Mouse (Mus musculus) heart, adult 11 months (tissue): ENCODE results near the gene Hunk.

Experiments used
- DNase-seq: peaks from one replicate; pipeline ENCODE4 v3.0.0; 2022

Gene Hunk

GRCm38 (mm10) chr16:90511551-90512296 is 125.9 kb downstream of the Hunk start:
- DNase-seq: peak; percentile 96

GRCm38 (mm10) chr16:90517041-90517440 is 131.2 kb downstream of the Hunk start:
- DNase-seq: no peak

- no peak for DNase-seq
Observed at GRCm38 (mm10) chr16:90518232-90518631, 132.4 kb downstream of the Hunk start.

GRCm38 (mm10) chr16:90518732-90519295 is 133.0 kb downstream of the Hunk start:
- DNase-seq: no peak

GRCm38 (mm10) chr16:90521191-90521950 is 135.6 kb downstream of the Hunk start:
- DNase-seq: no peak

GRCm38 (mm10) chr16:90521951-90522255 is 136.1 kb downstream of the Hunk start:
- no peak for DNase-seq

GRCm38 (mm10) chr16:90522575-90522974 is 136.8 kb downstream of the Hunk start:
- no peak for DNase-seq

- peak; percentile 92 for DNase-seq
Observed at GRCm38 (mm10) chr16:90523373-90523772, 137.6 kb downstream of the Hunk start.

- DNase-seq: no peak
Observed at GRCm38 (mm10) chr16:90523894-90524293, 138.1 kb downstream of the Hunk start.

GRCm38 (mm10) chr16:90524393-90524792 is 138.6 kb downstream of the Hunk start:
- DNase-seq: no peak

- DNase-seq: peak; percentile 91
Observed at GRCm38 (mm10) chr16:90533119-90533673, 147.4 kb downstream of the Hunk start.

GRCm38 (mm10) chr16:90534591-90534990 is 148.8 kb downstream of the Hunk start:
- DNase-seq: no peak

GRCm38 (mm10) chr16:90538926-90539325 is 153.1 kb downstream of the Hunk start:
- peak; percentile 97 for DNase-seq

GRCm38 (mm10) chr16:90541191-90541590 is 155.4 kb downstream of the Hunk start:
- DNase-seq: no peak

GRCm38 (mm10) chr16:90542383-90542782 is 156.6 kb downstream of the Hunk start:
- DNase-seq: peak; percentile 91

- no peak for DNase-seq
Observed at GRCm38 (mm10) chr16:90544175-90544574, 158.4 kb downstream of the Hunk start.

GRCm38 (mm10) chr16:90545509-90545908 is 159.7 kb downstream of the Hunk start:
- no peak for DNase-seq

- DNase-seq: no peak
Observed at GRCm38 (mm10) chr16:90546591-90546990, 160.8 kb downstream of the Hunk start.

- no peak for DNase-seq
Observed at GRCm38 (mm10) chr16:90547996-90548395, 162.2 kb downstream of the Hunk start.
